Mouse (Mus musculus) spleen, adult 2 months (tissue): ENCODE results near the gene Myocd.

Source experiments
- CTCF ChIP-seq: fragments of 200-500 bp; IDR thresholded peaks from 2 replicates; pipeline ENCODE4 v1.5.1; 2011; ENCODE audit warnings: mild to moderate bottlenecking, inconsistent platforms; ENCODE audit not compliant: insufficient read depth, insufficient read length, insufficient replicate concordance; ENCODE audit errors: extremely low read depth
- POLR2A ChIP-seq: fragments of 200-500 bp; IDR thresholded peaks from 2 replicates; pipeline ENCODE4 v1.6.1; 2011; ENCODE audit warnings: low read depth, low read length, inconsistent platforms

GRCm38 (mm10) chr11:65236907-65237306 is 32.9 kb downstream of the Myocd start:
- TF ChIP-seq CTCF (no peak), POLR2A (no peak)
